Mouse (Mus musculus): ENCODE data around the gene Exoc3l. TPM values are rescaled to one million over a fixed set of nuclear protein-coding genes. Genes with fewer than 3 reads are reported as not detected.

The Exoc3l gene
- polyA plus RNA-seq, 1 experiment from 2014 or later: 8.3 TPM

- ATAC-seq (peak; percentile 25; the same call in 1 of the 2 replicates), DNase-seq (ENCODE audit: low spot score) (no peak)
- peaks cover 28% of the 10 kb centered on the region for H3K36me3 ChIP-seq (ENCODE audit: control insufficient read depth, insufficient read depth, low read length)
- H3K9ac ChIP-seq (ENCODE audit: low read length): no peak overlapping the region
- no peak overlapping the region for H3K27ac ChIP-seq (ENCODE audit: low read depth, low read length)
- 50% methylated on average over 29 of the region's 32 CpGs for WGBS
- no peaks in the 10 kb centered on the region for H3K27me3 ChIP-seq (replicated peaks; ENCODE audit: control insufficient read depth, insufficient read depth, low read length)
- H3K4me1 ChIP-seq (ENCODE audit: control insufficient read depth, insufficient read depth, low read length): no peaks in the 10 kb centered on the region
- no peak overlapping the region for H3K4me2 ChIP-seq (ENCODE audit: low read length)
- no peaks in the 10 kb centered on the region for H3K9me3 ChIP-seq (replicated peaks; ENCODE audit: control insufficient read depth, low read length)
- H3K4me3 ChIP-seq (ENCODE audit: low read depth, low read length): no peak overlapping the region
Measured at GRCm38 (mm10) chr8:105336373-105337130, 40.7 kb upstream of the Exoc3l start.

- Histone ChIP-seq H3K27ac (ENCODE audit: low read depth, low read length) (no peak overlapping the region), H3K27me3 (replicated peaks; ENCODE audit: control insufficient read depth, insufficient read depth, low read length) (no peaks in the 10 kb centered on the region), H3K4me2 (ENCODE audit: low read length) (no peak overlapping the region), H3K4me3 (ENCODE audit: low read depth, low read length) (no peak overlapping the region), H3K9ac (ENCODE audit: low read length) (no peak overlapping the region), H3K36me3 (ENCODE audit: control insufficient read depth, insufficient read depth, low read length) (peaks cover 66% of the 10 kb centered on the region), H3K9me3 (replicated peaks; ENCODE audit: control insufficient read depth, low read length) (no peaks in the 10 kb centered on the region), H3K4me1 (ENCODE audit: control insufficient read depth, insufficient read depth, low read length) (peaks cover under 1% of the 10 kb centered on the region)
- DNase-seq (ENCODE audit: low spot score) (no peak), ATAC-seq (no peak)
- 78% methylated on average over 2 of the region's 2 CpGs for WGBS
Measured at GRCm38 (mm10) chr8:105332523-105332922, 36.6 kb upstream of the Exoc3l start.

DNA sequence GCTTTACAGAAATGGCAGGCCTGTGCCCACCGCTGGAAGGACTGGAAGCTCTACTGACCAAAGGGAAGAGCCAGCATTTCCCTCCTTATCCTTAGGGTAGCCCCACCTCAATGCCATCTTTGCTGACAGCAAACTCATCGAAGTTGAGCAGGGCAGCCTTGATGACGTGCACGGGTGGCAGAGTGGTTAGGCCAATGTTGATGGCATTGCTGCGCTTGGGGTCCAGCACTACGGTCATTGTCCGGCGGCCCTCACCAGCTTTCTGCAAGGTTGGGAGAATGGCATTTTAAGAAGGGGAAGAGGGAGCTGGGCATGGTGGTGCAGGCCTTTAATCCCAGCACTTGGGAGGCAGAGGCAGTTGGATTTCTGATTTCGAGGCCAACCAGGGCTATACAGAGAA lies 36.0 kb upstream of the Exoc3l start:
- ATAC-seq (no peak), DNase-seq (ENCODE audit: low spot score) (no peak)
- no peaks in the 10 kb centered on the region for H3K27me3 ChIP-seq (replicated peaks; ENCODE audit: control insufficient read depth, insufficient read depth, low read length)
- H3K4me3 ChIP-seq (ENCODE audit: low read depth, low read length): no peak overlapping the region
- 95% methylated on average over 9 of the region's 9 CpGs for WGBS
- peaks cover 66% of the 10 kb centered on the region for H3K36me3 ChIP-seq (ENCODE audit: control insufficient read depth, insufficient read depth, low read length)
- H3K4me1 ChIP-seq (ENCODE audit: control insufficient read depth, insufficient read depth, low read length): peaks cover 6% of the 10 kb centered on the region
- no peak overlapping the region for H3K27ac ChIP-seq (ENCODE audit: low read depth, low read length)
- no peak overlapping the region for H3K9ac ChIP-seq (ENCODE audit: low read length)
- H3K4me2 ChIP-seq (ENCODE audit: low read length): no peak overlapping the region
- no peaks in the 10 kb centered on the region for H3K9me3 ChIP-seq (replicated peaks; ENCODE audit: control insufficient read depth, low read length)

DNA sequence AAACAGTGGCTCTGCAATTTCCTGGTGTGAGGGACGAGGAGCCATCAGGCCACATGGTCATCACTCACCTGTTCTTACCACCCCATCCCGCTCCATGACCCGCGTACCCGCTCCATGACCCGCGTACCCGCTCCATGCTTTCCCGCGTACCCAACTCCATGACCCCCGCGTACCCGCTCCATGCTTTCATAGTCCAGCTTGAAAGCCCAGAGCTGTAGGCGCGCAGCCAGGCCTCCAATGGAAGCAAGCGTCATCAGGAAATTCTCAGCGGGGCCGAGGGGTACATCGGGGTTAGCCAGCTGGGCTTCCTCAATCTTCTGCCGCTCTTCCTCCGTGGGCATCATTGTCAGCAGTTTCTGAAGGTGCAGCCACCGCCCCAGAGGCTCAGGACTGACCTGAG lies 35.6 kb upstream of the Exoc3l start:
- DNase-seq (ENCODE audit: low spot score): no peak

GRCm38 (mm10) chr8:105330325-105330724 lies 34.4 kb upstream of the Exoc3l start:
- H3K4me3 ChIP-seq (ENCODE audit: low read depth, low read length): no peak overlapping the region
- 95% methylated on average over 12 of the region's 12 CpGs for WGBS
- ATAC-seq: no peak
- H3K27me3 ChIP-seq (replicated peaks; ENCODE audit: control insufficient read depth, insufficient read depth, low read length): no peaks in the 10 kb centered on the region
- H3K4me2 ChIP-seq (ENCODE audit: low read length): no peak overlapping the region
- H3K9me3 ChIP-seq (replicated peaks; ENCODE audit: control insufficient read depth, low read length): no peaks in the 10 kb centered on the region
- no peak overlapping the region for H3K27ac ChIP-seq (ENCODE audit: low read depth, low read length)
- peaks cover 11% of the 10 kb centered on the region for H3K4me1 ChIP-seq (ENCODE audit: control insufficient read depth, insufficient read depth, low read length)
- H3K36me3 ChIP-seq (ENCODE audit: control insufficient read depth, insufficient read depth, low read length): peaks cover 57% of the 10 kb centered on the region
- no peak for DNase-seq (ENCODE audit: low spot score)
- H3K9ac ChIP-seq (ENCODE audit: low read length): no peak overlapping the region

More for the DNA sequence above, 35.6 kb upstream of the Exoc3l start:
- 95% methylated on average over 22 of the region's 22 CpGs for WGBS
- H3K4me2 ChIP-seq (ENCODE audit: low read length): no peak overlapping the region
- no peak for ATAC-seq
- no peak overlapping the region for H3K4me3 ChIP-seq (ENCODE audit: low read depth, low read length)
- H3K4me1 ChIP-seq (ENCODE audit: control insufficient read depth, insufficient read depth, low read length): peaks cover 8% of the 10 kb centered on the region
- no peaks in the 10 kb centered on the region for H3K27me3 ChIP-seq (replicated peaks; ENCODE audit: control insufficient read depth, insufficient read depth, low read length)
- H3K27ac ChIP-seq (ENCODE audit: low read depth, low read length): no peak overlapping the region
- no peak overlapping the region for H3K9ac ChIP-seq (ENCODE audit: low read length)
- no peaks in the 10 kb centered on the region for H3K9me3 ChIP-seq (replicated peaks; ENCODE audit: control insufficient read depth, low read length)
- peaks cover 65% of the 10 kb centered on the region for H3K36me3 ChIP-seq (ENCODE audit: control insufficient read depth, insufficient read depth, low read length)

- Histone ChIP-seq H3K4me2 (ENCODE audit: low read length) (peak overlapping the region; percentile 91), H3K4me1 (ENCODE audit: control insufficient read depth, insufficient read depth, low read length) (peaks cover 16% of the 10 kb centered on the region), H3K36me3 (ENCODE audit: control insufficient read depth, insufficient read depth, low read length) (peaks cover 52% of the 10 kb centered on the region), H3K9ac (ENCODE audit: low read length) (peak overlapping the region; percentile 73), H3K27me3 (replicated peaks; ENCODE audit: control insufficient read depth, insufficient read depth, low read length) (no peaks in the 10 kb centered on the region), H3K27ac (ENCODE audit: low read depth, low read length) (no peak overlapping the region), H3K9me3 (replicated peaks; ENCODE audit: control insufficient read depth, low read length) (no peaks in the 10 kb centered on the region), H3K4me3 (ENCODE audit: low read depth, low read length) (peak overlapping the region; percentile 67)
- 41% methylated on average over 6 of the region's 6 CpGs for WGBS
- no peak for ATAC-seq
- no peak for DNase-seq (ENCODE audit: low spot score)
Measured at GRCm38 (mm10) chr8:105326968-105327367, 31.1 kb upstream of the Exoc3l start.

- Histone ChIP-seq H3K4me3 (ENCODE audit: low read depth, low read length) (peak within 1 kb of the TSS; percentile 67), H3K4me1 (ENCODE audit: control insufficient read depth, insufficient read depth, low read length) (peaks cover 16% of the 10 kb centered on the region), H3K9me3 (replicated peaks; ENCODE audit: control insufficient read depth, low read length) (no peaks in the 10 kb centered on the region), H3K36me3 (ENCODE audit: control insufficient read depth, insufficient read depth, low read length) (peaks cover 45% of the 10 kb centered on the region), H3K9ac (ENCODE audit: low read length) (peak within 1 kb of the TSS; percentile 73), H3K4me2 (ENCODE audit: low read length) (peak within 1 kb of the TSS; percentile 91), H3K27ac (ENCODE audit: low read depth, low read length) (peak within 1 kb of the TSS; percentile 70; the same call in 1 of the 2 replicates), H3K27me3 (replicated peaks; ENCODE audit: control insufficient read depth, insufficient read depth, low read length) (no peaks in the 10 kb centered on the region)
- under 1% methylated on average over 36 of the region's 36 CpGs for WGBS
- ATAC-seq: peak; percentile 94
- DNase-seq (ENCODE audit: low spot score): peak; percentile 98
Measured at GRCm38 (mm10) chr8:105326141-105326672, 30.3 kb upstream of the Exoc3l start, which contains the start of the genes Lrrc29 and Tmem208. Gene Lrrc29 (minus strand): TSS chr8:105326278. Gene Tmem208 (plus strand): TSS chr8:105326354.

- Histone ChIP-seq H3K4me3 (ENCODE audit: low read depth, low read length) (peak overlapping the region; percentile 67), H3K36me3 (ENCODE audit: control insufficient read depth, insufficient read depth, low read length) (peaks cover 39% of the 10 kb centered on the region), H3K4me1 (ENCODE audit: control insufficient read depth, insufficient read depth, low read length) (peaks cover 16% of the 10 kb centered on the region), H3K27me3 (replicated peaks; ENCODE audit: control insufficient read depth, insufficient read depth, low read length) (no peaks in the 10 kb centered on the region), H3K27ac (ENCODE audit: low read depth, low read length) (peak overlapping the region; percentile 17; the same call in 1 of the 2 replicates), H3K4me2 (ENCODE audit: low read length) (peak overlapping the region; percentile 71), H3K9me3 (replicated peaks; ENCODE audit: control insufficient read depth, low read length) (no peaks in the 10 kb centered on the region), H3K9ac (ENCODE audit: low read length) (peak overlapping the region; percentile 73)
- peak; percentile 17 for DNase-seq (ENCODE audit: low spot score)
- ATAC-seq: peak; percentile 38
- 0% methylated on average over 12 of the region's 12 CpGs for WGBS
Measured at GRCm38 (mm10) chr8:105325641-105326093, 29.8 kb upstream of the Exoc3l start.

- Histone ChIP-seq H3K36me3 (ENCODE audit: control insufficient read depth, insufficient read depth, low read length) (peaks cover 28% of the 10 kb centered on the region), H3K4me1 (ENCODE audit: control insufficient read depth, insufficient read depth, low read length) (peaks cover 16% of the 10 kb centered on the region), H3K27ac (ENCODE audit: low read depth, low read length) (no peak overlapping the region), H3K4me3 (ENCODE audit: low read depth, low read length) (no peak overlapping the region), H3K4me2 (ENCODE audit: low read length) (no peak overlapping the region), H3K9me3 (replicated peaks; ENCODE audit: control insufficient read depth, low read length) (no peaks in the 10 kb centered on the region), H3K27me3 (replicated peaks; ENCODE audit: control insufficient read depth, insufficient read depth, low read length) (no peaks in the 10 kb centered on the region), H3K9ac (ENCODE audit: low read length) (no peak overlapping the region)
- no peak for DNase-seq (ENCODE audit: low spot score)
- WGBS: 92% methylated on average over 4 of the region's 4 CpGs
- no peak for ATAC-seq
Measured at GRCm38 (mm10) chr8:105323183-105323582, 27.3 kb upstream of the Exoc3l start.
